Mouse (Mus musculus): ENCODE measurements around the gene Osbpl3. TPM values are rescaled to one million over a fixed set of nuclear protein-coding genes. Genes with fewer than 3 reads are reported as not detected.

The Osbpl3 gene
- polyA plus RNA-seq, 1 experiment from 2014 or later: 5.1 TPM

GRCm38 (mm10) chr6:50395641-50396312, 60.2 kb downstream of the Osbpl3 start:
- H3K9me3 ChIP-seq: peaks cover 3% of the 10 kb centered on the region; the same call in 1 of the 2 replicates
- no peaks in the 10 kb centered on the region for H3K36me3 ChIP-seq
- H3K9ac ChIP-seq: no peak overlapping the region
- no peak overlapping the region for H3K27ac ChIP-seq (replicated peaks)
- H3K4me3 ChIP-seq: no peak overlapping the region
- ATAC-seq (ENCODE audit: low read depth): no peak
- WGBS: 74% methylated on average over 7 of the region's 7 CpGs
- H3K27me3 ChIP-seq: no peaks in the 10 kb centered on the region
- no peak overlapping the region for H3K4me2 ChIP-seq
- no peaks in the 10 kb centered on the region for H3K4me1 ChIP-seq (replicated peaks)

- H3K27ac ChIP-seq (replicated peaks): no peak overlapping the region
- 84% methylated on average over 3 of the region's 3 CpGs for WGBS
- no peak for ATAC-seq (ENCODE audit: low read depth)
- H3K9ac ChIP-seq: no peak overlapping the region
- no peaks in the 10 kb centered on the region for H3K27me3 ChIP-seq
- no peaks in the 10 kb centered on the region for H3K4me1 ChIP-seq (replicated peaks)
- no peak overlapping the region for H3K4me2 ChIP-seq
- H3K9me3 ChIP-seq: peaks cover 3% of the 10 kb centered on the region; the same call in 1 of the 2 replicates
- no peak overlapping the region for H3K4me3 ChIP-seq
- no peaks in the 10 kb centered on the region for H3K36me3 ChIP-seq
These were observed 61.6 kb downstream of the Osbpl3 start for GRCm38 (mm10) chr6:50394432-50394831.

GRCm38 (mm10) chr6:50393960-50394359, 62.0 kb downstream of the Osbpl3 start:
- no peak overlapping the region for H3K9ac ChIP-seq
- no peak for ATAC-seq (ENCODE audit: low read depth)
- no peak overlapping the region for H3K27ac ChIP-seq (replicated peaks)
- H3K4me1 ChIP-seq (replicated peaks): no peaks in the 10 kb centered on the region
- no peaks in the 10 kb centered on the region for H3K36me3 ChIP-seq
- H3K27me3 ChIP-seq: no peaks in the 10 kb centered on the region
- H3K4me3 ChIP-seq: no peak overlapping the region
- no peak overlapping the region for H3K4me2 ChIP-seq
- H3K9me3 ChIP-seq: peaks cover 3% of the 10 kb centered on the region; the same call in 1 of the 2 replicates
- 89% methylated on average over 8 of the region's 8 CpGs for WGBS

- H3K36me3 ChIP-seq: no peaks in the 10 kb centered on the region
- WGBS: 78% methylated on average over 3 of the region's 3 CpGs
These were observed 64.0 kb downstream of the Osbpl3 start for GRCm38 (mm10) chr6:50391951-50392350.

GRCm38 (mm10) chr6:50390313-50390712, 65.7 kb downstream of the Osbpl3 start:
- no peaks in the 10 kb centered on the region for H3K4me1 ChIP-seq (replicated peaks)
- H3K9me3 ChIP-seq: peaks cover 3% of the 10 kb centered on the region; the same call in 1 of the 2 replicates
- no peak overlapping the region for H3K9ac ChIP-seq
- no peak overlapping the region for H3K4me3 ChIP-seq
- ATAC-seq (ENCODE audit: low read depth): no peak
- H3K36me3 ChIP-seq: no peaks in the 10 kb centered on the region
- H3K27ac ChIP-seq (replicated peaks): no peak overlapping the region
- no peaks in the 10 kb centered on the region for H3K27me3 ChIP-seq
- WGBS: 86% methylated on average over 5 of the region's 5 CpGs
- H3K4me2 ChIP-seq: no peak overlapping the region

More at GRCm38 (mm10) chr6:50391951-50392350, 64.0 kb downstream of the Osbpl3 start:
- Histone ChIP-seq H3K4me3 (no peak overlapping the region), H3K9me3 (peaks cover 3% of the 10 kb centered on the region; the same call in 1 of the 2 replicates), H3K4me1 (replicated peaks) (no peaks in the 10 kb centered on the region), H3K27ac (replicated peaks) (no peak overlapping the region), H3K9ac (no peak overlapping the region), H3K27me3 (no peaks in the 10 kb centered on the region), H3K4me2 (no peak overlapping the region)
- no peak for ATAC-seq (ENCODE audit: low read depth)

- H3K4me3 ChIP-seq: no peak overlapping the region
- H3K4me2 ChIP-seq: no peak overlapping the region
- ATAC-seq (ENCODE audit: low read depth): no peak
- no peaks in the 10 kb centered on the region for H3K36me3 ChIP-seq
- WGBS: 88% methylated on average over 5 of the region's 5 CpGs
- peaks cover 3% of the 10 kb centered on the region; the same call in 1 of the 2 replicates for H3K9me3 ChIP-seq
- H3K9ac ChIP-seq: no peak overlapping the region
- H3K27ac ChIP-seq (replicated peaks): no peak overlapping the region
- no peaks in the 10 kb centered on the region for H3K4me1 ChIP-seq (replicated peaks)
- no peaks in the 10 kb centered on the region for H3K27me3 ChIP-seq
These were observed 68.4 kb downstream of the Osbpl3 start for GRCm38 (mm10) chr6:50387629-50388028.

GRCm38 (mm10) chr6:50386497-50386896, 69.5 kb downstream of the Osbpl3 start:
- Histone ChIP-seq H3K36me3 (no peaks in the 10 kb centered on the region), H3K4me2 (no peak overlapping the region), H3K4me1 (replicated peaks) (peaks cover 5% of the 10 kb centered on the region; the same call in 1 of the 2 replicates), H3K27me3 (no peaks in the 10 kb centered on the region), H3K4me3 (no peak overlapping the region), H3K27ac (replicated peaks) (no peak overlapping the region), H3K9ac (no peak overlapping the region), H3K9me3 (peaks cover 3% of the 10 kb centered on the region; the same call in 1 of the 2 replicates)
- no peak for ATAC-seq (ENCODE audit: low read depth)
- 80% methylated on average over 4 of the region's 4 CpGs for WGBS

GRCm38 (mm10) chr6:50385451-50386013, 70.5 kb downstream of the Osbpl3 start:
- Histone ChIP-seq H3K36me3 (no peaks in the 10 kb centered on the region), H3K27me3 (no peaks in the 10 kb centered on the region), H3K4me3 (no peak overlapping the region), H3K9ac (no peak overlapping the region), H3K27ac (replicated peaks) (no peak overlapping the region), H3K4me2 (no peak overlapping the region), H3K9me3 (no peaks in the 10 kb centered on the region), H3K4me1 (replicated peaks) (peaks cover 8% of the 10 kb centered on the region; the same call in 1 of the 2 replicates)
- WGBS: 83% methylated on average over 8 of the region's 8 CpGs
- ATAC-seq (ENCODE audit: low read depth): no peak

- 89% methylated on average over 7 of the region's 7 CpGs for WGBS
- Histone ChIP-seq H3K9ac (no peak overlapping the region), H3K4me2 (no peak overlapping the region), H3K4me3 (no peak overlapping the region), H3K36me3 (no peaks in the 10 kb centered on the region), H3K9me3 (no peaks in the 10 kb centered on the region), H3K27me3 (no peaks in the 10 kb centered on the region), H3K27ac (replicated peaks) (no peak overlapping the region), H3K4me1 (replicated peaks) (peaks cover 8% of the 10 kb centered on the region; the same call in 1 of the 2 replicates)
- no peak for ATAC-seq (ENCODE audit: low read depth)
These were observed 73.3 kb downstream of the Osbpl3 start for GRCm38 (mm10) chr6:50382711-50383110.

- H3K4me1 ChIP-seq (replicated peaks): peaks cover 8% of the 10 kb centered on the region; the same call in 1 of the 2 replicates
- H3K27me3 ChIP-seq: no peaks in the 10 kb centered on the region
- H3K4me2 ChIP-seq: no peak overlapping the region
- H3K9ac ChIP-seq: no peak overlapping the region
- 62% methylated on average over 8 of the region's 8 CpGs for WGBS
- H3K9me3 ChIP-seq: no peaks in the 10 kb centered on the region
- H3K27ac ChIP-seq (replicated peaks): no peak overlapping the region
- ATAC-seq (ENCODE audit: low read depth): no peak
- no peaks in the 10 kb centered on the region for H3K36me3 ChIP-seq
- no peak overlapping the region for H3K4me3 ChIP-seq
These were observed 73.8 kb downstream of the Osbpl3 start for GRCm38 (mm10) chr6:50382196-50382595.

- WGBS: 43% methylated on average over 11 of the region's 11 CpGs
- Histone ChIP-seq H3K4me1 (replicated peaks) (peaks cover 8% of the 10 kb centered on the region; the same call in 1 of the 2 replicates), H3K4me3 (no peak overlapping the region), H3K9ac (no peak overlapping the region), H3K4me2 (no peak overlapping the region), H3K27ac (replicated peaks) (no peak overlapping the region), H3K9me3 (no peaks in the 10 kb centered on the region), H3K36me3 (no peaks in the 10 kb centered on the region), H3K27me3 (no peaks in the 10 kb centered on the region)
- ATAC-seq (ENCODE audit: low read depth): no peak
These were observed 74.4 kb downstream of the Osbpl3 start for GRCm38 (mm10) chr6:50381504-50382091.

- no peaks in the 10 kb centered on the region for H3K27me3 ChIP-seq
- no peak overlapping the region for H3K27ac ChIP-seq (replicated peaks)
- no peaks in the 10 kb centered on the region for H3K9me3 ChIP-seq
- peaks cover 8% of the 10 kb centered on the region; the same call in 1 of the 2 replicates for H3K4me1 ChIP-seq (replicated peaks)
- no peak for ATAC-seq (ENCODE audit: low read depth)
- H3K9ac ChIP-seq: no peak overlapping the region
- H3K36me3 ChIP-seq: no peaks in the 10 kb centered on the region
- WGBS: 88% methylated on average over 4 of the region's 4 CpGs
- H3K4me3 ChIP-seq: no peak overlapping the region
- no peak overlapping the region for H3K4me2 ChIP-seq
These were observed 76.3 kb downstream of the Osbpl3 start for GRCm38 (mm10) chr6:50379740-50380139.

Measured in neural tube, embryonic 13.5 days (tissue).